Mouse (Mus musculus): ENCODE measurements around the gene Lce1a2. TPM values are rescaled to one million over a fixed set of nuclear protein-coding genes. Genes with fewer than 3 reads are reported as not detected.

Gene Lce1a2
- polyA plus RNA-seq, 1 experiment from 2014 or later = not detected

DNA sequence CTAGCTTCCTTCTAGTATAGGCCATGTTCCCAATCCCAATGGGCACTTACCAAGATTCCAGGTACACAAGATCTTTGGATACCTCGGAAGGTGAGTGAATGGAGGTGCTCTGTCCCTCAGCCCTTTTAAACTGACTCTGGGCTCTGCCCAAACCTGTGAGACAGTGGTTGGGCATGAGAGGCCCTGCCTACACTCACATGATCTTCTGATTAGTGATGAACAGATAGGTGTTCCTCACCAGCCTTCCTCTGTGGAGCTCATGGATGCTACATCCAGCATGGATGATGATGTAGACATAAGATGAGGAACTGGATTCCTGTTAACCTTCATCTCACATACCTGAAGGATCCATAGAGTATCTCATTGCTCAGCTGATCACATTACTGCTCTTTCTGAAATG lies 21.9 kb downstream of the Lce1a2 start, which contains the start of gene Lce1a1:
TSS of gene Lce1a1 (minus strand) at position 101 of the 400 bp plus-strand sequence.
- Histone ChIP-seq H3K4me1 (ENCODE audit: control insufficient read depth, insufficient read depth, low read length) (no peaks in the 10 kb centered on the region), H3K9ac (ENCODE audit: low read length) (no peak within 1 kb of the TSS), H3K36me3 (ENCODE audit: control insufficient read depth, insufficient read depth, low read length) (no peaks in the 10 kb centered on the region), H3K27me3 (ENCODE audit: control insufficient read depth, insufficient read depth, low read length) (no peaks in the 10 kb centered on the region), H3K27ac (ENCODE audit: low read depth, low read length) (no peak within 1 kb of the TSS), H3K9me3 (ENCODE audit: control insufficient read depth, low read length) (no peaks in the 10 kb centered on the region), H3K4me3 (ENCODE audit: low read depth, low read length) (no peak within 1 kb of the TSS), H3K4me2 (ENCODE audit: low read depth) (no peak within 1 kb of the TSS)
- ATAC-seq (ENCODE audit: insufficient read depth, low FRiP score, low TSS enrichment) (no peak), DNase-seq (ENCODE audit: low spot score) (no peak)
- 100% methylated on average over 1 of the region's 1 CpGs for WGBS

DNA sequence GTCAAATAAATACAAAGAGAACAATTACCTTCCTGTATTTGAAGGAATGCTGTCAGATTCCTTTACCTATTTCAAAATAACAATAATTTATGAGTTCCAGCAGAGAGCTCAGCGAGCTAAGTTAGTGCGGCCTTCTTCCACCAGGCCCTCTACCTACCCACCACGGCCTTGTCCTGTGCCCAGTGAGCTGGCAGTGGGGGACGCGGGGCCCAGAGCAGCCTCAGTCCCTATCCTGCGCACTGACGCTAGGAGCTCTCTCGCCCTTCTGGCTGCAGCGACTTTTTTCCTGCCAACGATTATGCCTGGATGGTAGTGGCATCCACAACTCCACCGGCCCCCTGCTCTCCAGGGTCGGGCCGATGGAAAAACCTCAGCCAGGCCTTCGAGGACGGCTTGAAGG lies 30.3 kb downstream of the Lce1a2 start:
- H3K4me2 ChIP-seq (ENCODE audit: low read depth) = no peak overlapping the region
- no peaks in the 10 kb centered on the region for H3K4me1 ChIP-seq (ENCODE audit: control insufficient read depth, insufficient read depth, low read length)
- no peak for DNase-seq (ENCODE audit: low spot score)
- WGBS = 92% methylated on average over 15 of the region's 15 CpGs
- no peak overlapping the region for H3K27ac ChIP-seq (ENCODE audit: low read depth, low read length)
- H3K36me3 ChIP-seq (ENCODE audit: control insufficient read depth, insufficient read depth, low read length) = no peaks in the 10 kb centered on the region
- no peak for ATAC-seq (ENCODE audit: insufficient read depth, low FRiP score, low TSS enrichment)
- no peak overlapping the region for H3K9ac ChIP-seq (ENCODE audit: low read length)
- no peak overlapping the region for H3K4me3 ChIP-seq (ENCODE audit: low read depth, low read length)
- H3K9me3 ChIP-seq (ENCODE audit: control insufficient read depth, low read length) = no peaks in the 10 kb centered on the region
- H3K27me3 ChIP-seq (ENCODE audit: control insufficient read depth, insufficient read depth, low read length) = no peaks in the 10 kb centered on the region

DNA sequence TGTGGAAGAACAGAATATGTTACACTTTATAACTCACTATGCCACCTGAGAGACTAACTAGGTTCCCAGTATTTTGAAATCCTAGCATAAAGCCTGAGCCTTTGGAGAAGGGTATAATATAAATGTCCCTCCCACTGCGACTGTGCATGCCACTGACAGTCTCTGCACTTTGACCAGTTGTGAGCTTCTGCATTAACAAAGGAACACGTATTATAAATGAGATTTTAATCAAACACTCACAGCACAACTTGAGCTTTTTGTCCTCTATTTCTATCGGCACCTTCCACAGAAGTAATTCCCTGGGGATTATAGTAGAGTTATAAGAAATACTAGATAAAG lies 31.5 kb downstream of the Lce1a2 start:
- no peak overlapping the region for H3K4me3 ChIP-seq (ENCODE audit: low read depth, low read length)
- no peak overlapping the region for H3K4me2 ChIP-seq (ENCODE audit: low read depth)
- no peak overlapping the region for H3K9ac ChIP-seq (ENCODE audit: low read length)
- 87% methylated on average over 3 of the region's 3 CpGs for WGBS
- DNase-seq (ENCODE audit: low spot score) (no peak), ATAC-seq (ENCODE audit: insufficient read depth, low FRiP score, low TSS enrichment) (no peak)
- H3K36me3 ChIP-seq (ENCODE audit: control insufficient read depth, insufficient read depth, low read length) = no peaks in the 10 kb centered on the region
- no peaks in the 10 kb centered on the region for H3K27me3 ChIP-seq (ENCODE audit: control insufficient read depth, insufficient read depth, low read length)
- no peaks in the 10 kb centered on the region for H3K9me3 ChIP-seq (ENCODE audit: control insufficient read depth, low read length)
- H3K4me1 ChIP-seq (ENCODE audit: control insufficient read depth, insufficient read depth, low read length) = no peaks in the 10 kb centered on the region
- no peak overlapping the region for H3K27ac ChIP-seq (ENCODE audit: low read depth, low read length)

DNA sequence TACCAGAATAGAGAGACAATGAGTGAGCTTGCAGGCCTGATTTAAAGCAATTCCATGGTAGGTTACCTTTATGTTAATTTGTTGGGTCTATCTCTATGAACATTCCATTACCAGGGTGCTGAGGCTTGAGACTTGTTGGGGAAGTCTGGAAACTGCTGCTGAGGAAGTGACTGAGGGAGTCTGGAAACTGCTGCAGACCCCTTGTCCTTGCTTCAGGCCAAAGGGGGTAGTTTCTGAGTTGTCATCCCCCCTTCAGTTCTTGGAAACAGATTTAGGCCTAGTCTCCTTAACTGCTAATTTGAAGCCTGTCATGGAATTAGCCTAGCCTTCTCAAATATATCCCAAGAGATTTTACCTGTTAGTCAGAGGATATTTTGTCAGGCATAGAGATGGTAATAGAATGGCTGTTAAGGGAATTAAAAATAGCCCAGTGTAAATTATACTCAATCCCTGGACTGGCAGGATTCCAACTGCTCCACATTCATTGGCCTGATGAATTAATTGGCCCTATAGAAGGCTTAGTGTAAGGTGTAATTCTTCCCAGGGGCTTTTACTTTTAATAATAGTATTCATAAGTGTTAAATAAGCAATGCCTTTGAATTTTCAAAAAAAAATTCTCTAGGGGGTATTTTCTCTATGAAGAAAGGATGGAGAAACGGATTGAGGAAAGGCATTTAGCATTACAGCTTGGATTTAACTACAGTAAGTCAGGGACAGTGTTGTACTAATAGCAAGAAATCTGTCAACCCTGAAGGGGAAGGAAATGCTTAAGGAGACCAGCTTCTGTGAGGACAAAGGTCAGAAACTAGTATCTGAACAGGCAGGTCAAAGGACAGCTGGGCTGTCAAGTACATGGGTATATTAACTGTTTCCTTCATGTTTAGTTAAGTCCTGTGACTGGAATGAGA lies 32.1 kb downstream of the Lce1a2 start:
- DNase-seq (ENCODE audit: low spot score) = no peak
- no peaks in the 10 kb centered on the region for H3K9me3 ChIP-seq (ENCODE audit: control insufficient read depth, low read length)
- WGBS = 52% methylated on average over 1 of the region's 1 CpGs
- no peak overlapping the region for H3K27ac ChIP-seq (ENCODE audit: low read depth, low read length)
- no peaks in the 10 kb centered on the region for H3K27me3 ChIP-seq (ENCODE audit: control insufficient read depth, insufficient read depth, low read length)
- H3K36me3 ChIP-seq (ENCODE audit: control insufficient read depth, insufficient read depth, low read length) = no peaks in the 10 kb centered on the region
- no peaks in the 10 kb centered on the region for H3K4me1 ChIP-seq (ENCODE audit: control insufficient read depth, insufficient read depth, low read length)
- H3K4me2 ChIP-seq (ENCODE audit: low read depth) = no peak overlapping the region
- H3K9ac ChIP-seq (ENCODE audit: low read length) = no peak overlapping the region
- no peak for ATAC-seq (ENCODE audit: insufficient read depth, low FRiP score, low TSS enrichment)
- H3K4me3 ChIP-seq (ENCODE audit: low read depth, low read length) = no peak overlapping the region

DNA sequence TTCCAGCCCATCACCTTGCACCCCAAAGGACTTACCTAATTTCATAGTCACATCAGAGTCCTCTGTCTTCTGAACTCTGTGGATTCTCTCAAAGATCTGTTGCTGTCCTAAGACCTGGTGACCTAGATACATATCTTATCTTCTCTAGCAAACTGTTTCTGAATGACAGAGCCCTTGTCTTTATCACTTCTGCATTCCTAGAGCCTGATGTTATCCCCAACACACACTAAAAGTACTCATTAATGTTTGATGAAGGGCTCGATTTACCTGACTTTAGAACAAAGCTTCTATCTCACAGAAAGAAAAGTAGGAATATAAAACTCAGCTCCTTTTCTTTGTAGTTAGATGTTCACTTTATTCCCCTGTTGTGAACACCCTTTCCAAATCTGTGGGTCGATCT lies 48.6 kb downstream of the Lce1a2 start, which contains the start of gene Lce6a:
TSS of gene Lce6a (minus strand) at position 101 of the 400 bp plus-strand sequence.
- Histone ChIP-seq H3K4me1 (ENCODE audit: control insufficient read depth, insufficient read depth, low read length) (no peaks in the 10 kb centered on the region), H3K4me3 (ENCODE audit: low read depth, low read length) (no peak within 1 kb of the TSS), H3K4me2 (ENCODE audit: low read depth) (no peak within 1 kb of the TSS), H3K27ac (ENCODE audit: low read depth, low read length) (no peak within 1 kb of the TSS), H3K27me3 (ENCODE audit: control insufficient read depth, insufficient read depth, low read length) (no peaks in the 10 kb centered on the region), H3K36me3 (ENCODE audit: control insufficient read depth, insufficient read depth, low read length) (no peaks in the 10 kb centered on the region), H3K9me3 (ENCODE audit: control insufficient read depth, low read length) (no peaks in the 10 kb centered on the region), H3K9ac (ENCODE audit: low read length) (no peak within 1 kb of the TSS)
- DNase-seq (ENCODE audit: low spot score) (no peak), ATAC-seq (ENCODE audit: insufficient read depth, low FRiP score, low TSS enrichment) (no peak)
- WGBS = 87% methylated on average over 2 of the region's 2 CpGs

Other genes starting within 250 kb of the Lce1a2 start
- gene Gm9774, start 240.9 kb downstream of the Lce1a2 start, polyA plus RNA-seq (2014; fragmentation: Nextera tagmentation; extraction: Ambion mirVana) = 4.9 and 8.9 TPM in 2 replicates
- gene Sprr2k, start 237.7 kb downstream of the Lce1a2 start, polyA plus RNA-seq (2014; fragmentation: Nextera tagmentation; extraction: Ambion mirVana) = not detected in 2 replicates
- gene Sprr1b, start 231.5 kb downstream of the Lce1a2 start, polyA plus RNA-seq (2014; fragmentation: Nextera tagmentation; extraction: Ambion mirVana) = not detected in 2 replicates
- gene Sprr3, start 211.6 kb downstream of the Lce1a2 start, polyA plus RNA-seq (2014; fragmentation: Nextera tagmentation; extraction: Ambion mirVana) = not detected in 2 replicates
- gene Sprr1a, start 184.4 kb downstream of the Lce1a2 start, polyA plus RNA-seq (2014; fragmentation: Nextera tagmentation; extraction: Ambion mirVana) = not detected in 2 replicates
- not detected in 2 replicates for gene Sprr4, start 169.8 kb downstream of the Lce1a2 start, polyA plus RNA-seq (2014; fragmentation: Nextera tagmentation; extraction: Ambion mirVana)
- gene 2310046K23Rik, start 135.8 kb downstream of the Lce1a2 start, polyA plus RNA-seq (2014; fragmentation: Nextera tagmentation; extraction: Ambion mirVana) = not detected in 2 replicates
- gene Ivl, start 96.6 kb downstream of the Lce1a2 start, polyA plus RNA-seq (2014; fragmentation: Nextera tagmentation; extraction: Ambion mirVana) = not detected in 2 replicates
- gene Smcp, start 81.3 kb downstream of the Lce1a2 start, polyA plus RNA-seq (2014; fragmentation: Nextera tagmentation; extraction: Ambion mirVana) = not detected in 2 replicates
- not detected in 2 replicates for gene 2210017I01Rik, start 62.8 kb downstream of the Lce1a2 start, polyA plus RNA-seq (2014; fragmentation: Nextera tagmentation; extraction: Ambion mirVana)
- gene Lce6a, start 48.7 kb downstream of the Lce1a2 start, polyA plus RNA-seq (2014; fragmentation: Nextera tagmentation; extraction: Ambion mirVana) = not detected in 2 replicates
- gene Lce1a1, start 22.0 kb downstream of the Lce1a2 start, polyA plus RNA-seq (2014; fragmentation: Nextera tagmentation; extraction: Ambion mirVana) = not detected in 2 replicates
- gene Lce1b, start 13.4 kb downstream of the Lce1a2 start, polyA plus RNA-seq (2014; fragmentation: Nextera tagmentation; extraction: Ambion mirVana) = not detected in 2 replicates
- not detected in 2 replicates for gene Lce1c, start 8.9 kb upstream of the Lce1a2 start, polyA plus RNA-seq (2014; fragmentation: Nextera tagmentation; extraction: Ambion mirVana)
- gene Lce1d, start 16.9 kb upstream of the Lce1a2 start, polyA plus RNA-seq (2014; fragmentation: Nextera tagmentation; extraction: Ambion mirVana) = not detected in 2 replicates
- gene Lce1e, start 38.8 kb upstream of the Lce1a2 start, polyA plus RNA-seq (2014; fragmentation: Nextera tagmentation; extraction: Ambion mirVana) = not detected in 2 replicates
- gene Lce1f, start 50.0 kb upstream of the Lce1a2 start, polyA plus RNA-seq (2014; fragmentation: Nextera tagmentation; extraction: Ambion mirVana) = not detected in 2 replicates
- gene Gm38119, start 68.8 kb upstream of the Lce1a2 start, polyA plus RNA-seq (2014; fragmentation: Nextera tagmentation; extraction: Ambion mirVana) = not detected in 2 replicates
- gene Lce1g, start 82.0 kb upstream of the Lce1a2 start, polyA plus RNA-seq (2014; fragmentation: Nextera tagmentation; extraction: Ambion mirVana) = not detected in 2 replicates
- not detected in 2 replicates for gene Lce1h, start 94.8 kb upstream of the Lce1a2 start, polyA plus RNA-seq (2014; fragmentation: Nextera tagmentation; extraction: Ambion mirVana)
- gene Lce1i, start 108.6 kb upstream of the Lce1a2 start, polyA plus RNA-seq (2014; fragmentation: Nextera tagmentation; extraction: Ambion mirVana) = not detected in 2 replicates
- gene Lce1j, start 120.2 kb upstream of the Lce1a2 start, polyA plus RNA-seq (2014; fragmentation: Nextera tagmentation; extraction: Ambion mirVana) = not detected in 2 replicates
- gene Lce1k, start 137.6 kb upstream of the Lce1a2 start, polyA plus RNA-seq (2014; fragmentation: Nextera tagmentation; extraction: Ambion mirVana) = not detected in 2 replicates
- not detected in 2 replicates for gene Kprp, start 156.9 kb upstream of the Lce1a2 start, polyA plus RNA-seq (2014; fragmentation: Nextera tagmentation; extraction: Ambion mirVana)
- gene Lce1l, start 181.0 kb upstream of the Lce1a2 start, polyA plus RNA-seq (2014; fragmentation: Nextera tagmentation; extraction: Ambion mirVana) = not detected in 2 replicates
- not detected in 2 replicates for gene 2310050C09Rik, start 199.9 kb upstream of the Lce1a2 start, polyA plus RNA-seq (2014; fragmentation: Nextera tagmentation; extraction: Ambion mirVana)